In the genomic region with DNA sequence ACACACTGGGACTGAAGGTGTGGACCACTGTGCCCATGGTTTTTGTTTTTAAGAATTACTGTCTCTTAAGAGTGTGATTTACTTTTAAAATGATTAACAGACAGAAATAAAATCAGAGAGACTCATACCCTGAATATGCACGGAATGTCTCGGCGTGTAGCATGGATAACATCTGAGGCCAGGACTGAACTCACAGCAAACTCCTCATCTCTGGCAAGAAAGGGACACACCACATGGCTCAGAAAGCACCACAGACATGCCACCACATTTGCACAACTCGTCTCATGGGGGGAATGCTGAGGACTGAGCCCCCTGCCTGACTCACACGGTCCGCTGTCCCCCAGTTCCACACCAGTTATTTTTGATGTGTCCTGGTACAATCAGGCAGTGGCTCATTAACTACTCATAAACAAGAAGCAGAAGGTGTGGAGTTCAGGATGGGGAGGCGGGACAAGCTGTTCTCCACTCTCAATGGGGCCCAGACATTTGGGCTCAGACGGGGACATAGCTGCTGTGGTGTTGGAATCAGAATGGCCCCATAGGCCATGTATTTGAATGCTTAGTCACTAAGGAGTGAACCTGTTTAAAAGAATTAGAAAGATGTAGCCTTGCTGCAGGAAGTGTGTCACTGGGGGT, we compare ENCODE assay signal across 25 mouse cellular contexts. TPM values are rescaled to one million over a fixed set of nuclear protein-coding genes. Genes with fewer than 3 reads are reported as not detected.
A peak's percentile ranks its signal among the peaks of the same experiment; 100 is the strongest.
DNase-seq lines count a peak whose midpoint lies in the region; ATAC-seq and TF ChIP-seq lines count a peak whose summit lies in the region.
"Had no signal": no experiment of that assay in that cellular context is flagged by ENCODE, and none has a peak within 500 bp of the region (broad histone marks: within the 10 kb centered on the region; RNA-seq: fewer than 3 reads in every experiment).

No protein-coding gene starts in this region.

- H3K4me3 ChIP-seq in layer of hippocampus, adult 2 months = no peak overlapping the region
- H3K4me3 ChIP-seq: embryonic facial prominence, embryonic 13.5 days; embryonic facial prominence, embryonic 15.5 days; forebrain, embryonic 13.5 days; forebrain, embryonic 15.5 days had no signal

- peak overlapping the region; percentile 63 for H3K27ac ChIP-seq in layer of hippocampus, adult 2 months
- H3K27ac ChIP-seq: embryonic facial prominence, embryonic 13.5 days; embryonic facial prominence, embryonic 15.5 days; forebrain, embryonic 13.5 days; forebrain, embryonic 15.5 days had no signal

- CTCF ChIA-PET in Patski (lab: Charles Lee) = interaction anchor here (1.4 to 1.5 kb wide), 2 partner anchors 31 to 66 kb away, joined by 5 read pairs; no protein-coding TSS in a partner anchor

- no peak for TF ChIP-seq CTCF in layer of hippocampus, adult 2 months (conservative IDR thresholded peaks at IDR 0.05)
- no peak for TF ChIP-seq CTCF in Patski (IDR thresholded peaks at IDR 0.05)

- no peaks in the 10 kb centered on the region for H3K27me3 ChIP-seq in Patski
- H3K27me3 ChIP-seq: embryonic facial prominence, embryonic 13.5 days; embryonic facial prominence, embryonic 15.5 days; forebrain, embryonic 13.5 days; forebrain, embryonic 15.5 days had no signal

- POLR2A ChIA-PET in Patski (lab: Charles Lee) = interaction anchor here (1.7 kb wide), 1 partner anchor 39 kb away, joined by 4 read pairs; no protein-coding TSS in a partner anchor

- DNase-seq in layer of hippocampus, adult 2 months (ENCODE audit: low spot score in 2 of 2) = peak; percentile 23 to 39
- DNase-seq in layer of hippocampus, postnatal 25 days (ENCODE audit: extremely low spot score in 1 of 2, low spot score in 1 of 2) = no peak
- peak; percentile 38 for DNase-seq in layer of hippocampus, adult 9-11 months
- no peak for DNase-seq in layer of hippocampus, postnatal 10 days (ENCODE audit: low spot score in 2 of 2)
- DNase-seq in Patski (ENCODE audit: low read depth, low spot score) = peak; percentile 75
- no peak for DNase-seq in left cerebral cortex, adult 8-10 months (ENCODE audit: low spot score in 2 of 2)
- no peak for DNase-seq in left cerebral cortex, adult 9 months (ENCODE audit: low spot score in 2 of 2)
- DNase-seq: adrenal gland, adult 2 months; adrenal gland, postnatal 10 days; adrenal gland, postnatal 25 days; cerebellum, adult 11 months; cerebellum, adult 18-20 months; cerebellum, adult 8-10 months; cerebellum, adult 9-11 months; cerebellum, postnatal 14 days; cerebellum, postnatal 36 days; embryo, embryonic 11 days; forebrain, postnatal 0 days had no signal

- peak; percentile 84 for ATAC-seq in Patski
- ATAC-seq: activated CD4-positive, CD25-positive, alpha-beta regulatory T cell, adult 4 months; forebrain, embryonic 13.5 days; forebrain, embryonic 15.5 days; forebrain, postnatal 0 days had no signal

- in situ Hi-C loops in Patski (cut with MboI; ENCODE audit: low pct_unique_long_range_greater_than_20kb) = no loop called here

RNA-seq across cellular contexts. Expression of a gene that starts 32.9 kb away (rescaled TPM):
- total RNA-seq in layer of hippocampus, adult 2 months (2021) = 1 to 10 TPM; 4.7 to 5.4 TPM
- total RNA-seq in layer of hippocampus, postnatal 25 days (2021) = 1 to 10 TPM; 4.6 to 5.8 TPM
- total RNA-seq in layer of hippocampus, postnatal 10 days (2021) = 10 to 100 TPM; 17.8 to 19.6 TPM
- 0.04 TPM for polyA plus RNA-seq in Patski (2021)
- 10 to 100 TPM; 10.1 to 15.5 (median 11.6) TPM for total RNA-seq in left cerebral cortex, adult 8-10 months (2022)
- total RNA-seq: adrenal gland, adult 2 months; common myeloid progenitor, adult 5-6 weeks had no signal
- polyA plus RNA-seq: activated CD4-positive, CD25-positive, alpha-beta regulatory T cell, adult 4 months; forebrain, embryonic 11.5 days had no signal

Comparison
In these comparisons a context has a peak if more than half of its experiments do, and no peak if none do; other contexts are left out.
1. DNase-seq: peak in layer of hippocampus, adult 2 months (2 of 2), layer of hippocampus, adult 9-11 months (single experiment) and Patski (single experiment); none in layer of hippocampus, postnatal 25 days (0 of 2), layer of hippocampus, postnatal 10 days (0 of 2), left cerebral cortex, adult 8-10 months (0 of 2) and left cerebral cortex, adult 9 months (0 of 2).